Mouse (Mus musculus): ENCODE measurements around the gene AI464131. TPM values are rescaled to one million over a fixed set of nuclear protein-coding genes. Genes with fewer than 3 reads are reported as not detected.

AI464131 gene
- total RNA-seq (2012; rRNA removed) (1.2 and 1.5 TPM in 2 replicates), polyA plus RNA-seq (2012; ENCODE audit: insufficient read depth in 1 of 2, insufficient read length in 2 of 2, low read depth in 1 of 2, low replicate concordance in 2 of 2, missing spikeins in 1 of 2) (1 to 10 TPM in 1 of 2 experiments, not detected in 1; 2.2 TPM)

DNA sequence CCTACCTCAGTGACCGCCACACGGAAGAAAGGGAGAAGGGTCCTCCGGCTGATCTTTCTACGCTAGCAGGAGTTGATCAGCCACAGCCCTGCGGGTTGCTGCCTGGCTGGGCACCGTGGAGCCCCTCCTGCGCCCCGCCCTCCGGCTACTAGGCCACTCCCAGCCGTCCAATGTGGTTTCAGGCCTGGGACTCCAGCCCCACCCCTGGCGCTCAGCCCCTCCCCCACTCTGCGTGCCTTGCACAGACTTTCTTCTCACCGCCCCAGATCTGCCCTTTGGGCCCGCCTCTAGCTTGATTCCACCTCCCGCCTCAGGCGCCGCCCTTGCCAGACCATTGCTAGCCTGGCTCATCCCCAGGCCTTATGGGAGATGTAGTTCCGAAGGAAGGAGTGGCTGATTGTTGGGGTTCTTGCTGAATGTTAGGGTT, at the start of gene AI464131:
TSS of gene AI464131 (minus strand) at position 91 of the 427 bp plus-strand sequence.
- Histone ChIP-seq H3K79me2 (ENCODE audit: control insufficient read depth, insufficient read depth, low read length, poor library complexity) (no peaks in the 10 kb centered on the region), H3K36me3 (ENCODE audit: control insufficient read depth in 1 of 2, insufficient read depth in 2 of 2, low read length in 2 of 2) (peaks cover 0 to 19% of the 10 kb centered on the region in 2 experiments; a peak in 2 of 4 replicates), H3K9me3 (replicated peaks; ENCODE audit: insufficient read depth, low read length) (no peaks in the 10 kb centered on the region), H3K4me3 (ENCODE audit: control insufficient read depth in 1 of 2, insufficient read depth in 1 of 2, low read depth in 2 of 2, low read length in 2 of 2) (peak within 1 kb of the TSS; percentile 60 to 88), H3K9ac (ENCODE audit: control insufficient read depth, low read depth, low read length, poor library complexity, severe bottlenecking) (peak within 1 kb of the TSS; percentile 58), H3K27ac (ENCODE audit: control insufficient read depth, low read depth, low read length) (no peak within 1 kb of the TSS), H3K27me3 (ENCODE audit: control insufficient read depth in 1 of 2, insufficient read depth in 2 of 2, low read length in 2 of 2) (no peaks in the 10 kb centered on the region), H3K4me1 (ENCODE audit: control insufficient read depth in 1 of 2, insufficient read depth in 2 of 2, low read length in 2 of 2) (peaks cover 4 to 34% of the 10 kb centered on the region in 2 experiments; a peak in 3 of 4 replicates)
- peak; percentile 98 for DNase-seq (ENCODE audit: low read depth, low spot score)
- no peak; the same call in 1 of the 2 replicates for TF ChIP-seq MXI1 (IDR thresholded peaks at IDR 0.05; ENCODE audit: low read depth, low read length)
- no peak for TF ChIP-seq JUND (IDR thresholded peaks at IDR 0.05; ENCODE audit: low read depth, low read length)
- TF ChIP-seq SIN3A (IDR thresholded peaks at IDR 0.05; ENCODE audit: low read length): peak; percentile 54; the same call in 1 of the 2 replicates
- TF ChIP-seq KAT2A (conservative IDR thresholded peaks at IDR 0.05; ENCODE audit: low read depth, low read length): peak; percentile 68; the same call in 1 of the 2 replicates
- peak; percentile 57; the same call in 1 of the 2 replicates for TF ChIP-seq ELF1 (IDR thresholded peaks at IDR 0.05; ENCODE audit: low read depth, low read length)
- TF ChIP-seq POLR2A (IDR thresholded peaks at IDR 0.05; ENCODE audit: control insufficient read depth in 1 of 2, insufficient read depth in 1 of 2, low read depth in 1 of 2, low read length in 2 of 2, poor library complexity in 1 of 2): peak in 1 of 2 experiments; percentile 35; a peak in 1 of 4 replicates
- TF ChIP-seq NRF1 (IDR thresholded peaks at IDR 0.05; ENCODE audit: insufficient read depth, low read depth, low read length, poor library complexity, severe bottlenecking): peak; percentile 54; the same call in 1 of the 2 replicates
- no peak for TF ChIP-seq RCOR1 (IDR thresholded peaks at IDR 0.05; ENCODE audit: low read depth, low read length)
- TF ChIP-seq HCFC1 (IDR thresholded peaks at IDR 0.05; ENCODE audit: low read depth, low read length): peak; percentile 97

DNA sequence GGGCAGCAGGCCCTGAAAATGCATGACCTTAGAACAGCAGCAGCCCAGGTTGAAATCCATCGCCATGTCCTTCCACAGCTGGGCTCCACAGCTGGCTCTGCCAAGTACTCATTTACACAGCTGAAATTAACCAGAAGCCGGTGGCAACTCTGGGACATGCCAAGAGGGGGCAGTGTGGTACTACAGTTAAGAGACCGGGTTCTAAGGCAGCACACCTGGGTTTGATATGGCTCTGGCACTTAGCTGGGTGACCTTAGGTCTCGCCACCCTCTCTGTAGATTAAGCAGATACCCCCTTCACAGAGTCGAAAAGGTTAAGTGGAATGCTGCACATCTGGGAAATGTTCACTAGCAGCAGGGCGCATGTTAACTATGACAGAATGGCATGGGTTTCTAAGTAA, 49.7 kb upstream of the AI464131 start:
- Histone ChIP-seq H3K9ac (ENCODE audit: control insufficient read depth, low read depth, low read length, poor library complexity, severe bottlenecking) (no peak overlapping the region), H3K79me2 (ENCODE audit: control insufficient read depth, insufficient read depth, low read length, poor library complexity) (no peaks in the 10 kb centered on the region), H3K36me3 (ENCODE audit: control insufficient read depth in 1 of 2, insufficient read depth in 2 of 2, low read length in 2 of 2) (no peaks in the 10 kb centered on the region), H3K4me1 (ENCODE audit: control insufficient read depth in 1 of 2, insufficient read depth in 2 of 2, low read length in 2 of 2) (no peaks in the 10 kb centered on the region), H3K9me3 (replicated peaks; ENCODE audit: insufficient read depth, low read length) (no peaks in the 10 kb centered on the region), H3K27ac (ENCODE audit: control insufficient read depth, low read depth, low read length) (no peak overlapping the region), H3K27me3 (ENCODE audit: control insufficient read depth in 1 of 2, insufficient read depth in 2 of 2, low read length in 2 of 2) (no peaks in the 10 kb centered on the region), H3K4me3 (ENCODE audit: control insufficient read depth in 1 of 2, insufficient read depth in 1 of 2, low read depth in 2 of 2, low read length in 2 of 2) (no peak overlapping the region)
- peak; percentile 67 for DNase-seq (ENCODE audit: low read depth, low spot score)
- TF ChIP-seq ZC3H11A (IDR thresholded peaks at IDR 0.05; ENCODE audit: low read depth, low read length) (peak; percentile 48; the same call in 1 of the 2 replicates), SMC3 (IDR thresholded peaks at IDR 0.05; ENCODE audit: low read depth, low read length) (peak; percentile 68), MAFK (IDR thresholded peaks at IDR 0.05; ENCODE audit: borderline replicate concordance, low read depth, low read length) (no peak), CTCF (IDR thresholded peaks at IDR 0.05 in 2 of 3, conservative IDR thresholded peaks at IDR 0.05 in 1 of 3; ENCODE audit: control insufficient read depth in 1 of 3, insufficient read depth in 1 of 3, low read depth in 2 of 3, low read length in 3 of 3, poor library complexity in 1 of 3, severe bottlenecking in 1 of 3) (peak; percentile 72 to 81 (median 75)), RAD21 (IDR thresholded peaks at IDR 0.05; ENCODE audit: low read depth, low read length) (peak; percentile 80)
